Comparison of ENCODE assay signal across 18 mouse cellular contexts in genomic region chr3:32020981-32021380, GRCm38 (mm10).
DNase-seq lines count a peak whose midpoint lies in the region; ATAC-seq and TF ChIP-seq lines count a peak whose summit lies in the region.
"Had no signal": no experiment of that assay in that cellular context is flagged by ENCODE, and none has a peak within 500 bp of the region (broad histone marks: within the 10 kb centered on the region; RNA-seq: fewer than 3 reads in every experiment).

No protein-coding gene starts in this region.

- no peaks in the 10 kb centered on the region for H3K4me1 ChIP-seq in stomach, postnatal 0 days (replicated peaks; ENCODE audit: control insufficient read depth, insufficient read depth)
- H3K4me1 ChIP-seq: embryonic facial prominence, embryonic 10.5 days; forebrain, embryonic 10.5 days; heart, embryonic 12.5 days; hindbrain, embryonic 15.5 days had no signal

- no peak for DNase-seq in frontal cortex, postnatal 25 days (ENCODE audit: low spot score in 2 of 2)
- peak; percentile 6 for DNase-seq in Patski (ENCODE audit: low read depth, low spot score)
- DNase-seq in fibroblast of lung, adult 2 months (ENCODE audit: low read depth), result peak; percentile 5
- DNase-seq in stomach, postnatal 0 days (ENCODE audit: low spot score), result no peak
- DNase-seq in spleen, postnatal 36 days (ENCODE audit: low spot score in 2 of 2), result no peak
- DNase-seq: cerebellum, postnatal 10 days; gastrocnemius, postnatal 14 days; heart, postnatal 36 days; kidney, adult 8-10 months had no signal

- no peaks in the 10 kb centered on the region for H3K27me3 ChIP-seq in C2C12 (ENCODE audit: control insufficient read depth, insufficient read depth, insufficient read length)
- peaks cover 4% of the 10 kb centered on the region for H3K27me3 ChIP-seq in Patski
- no peaks in the 10 kb centered on the region for H3K27me3 ChIP-seq in stomach, postnatal 0 days (ENCODE audit: control insufficient read depth, insufficient read depth, low read length)
- H3K27me3 ChIP-seq: CH12.LX; heart, embryonic 12.5 days; hindbrain, embryonic 15.5 days had no signal

- no peaks in the 10 kb centered on the region for H3K79me2 ChIP-seq in C2C12 (ENCODE audit: control insufficient read depth, insufficient read depth)

- H3K36me3 ChIP-seq in C2C12 (ENCODE audit: control insufficient read depth, insufficient read depth), result no peaks in the 10 kb centered on the region
- H3K36me3 ChIP-seq in stomach, postnatal 0 days (ENCODE audit: control insufficient read depth, insufficient read depth, low read length), result no peaks in the 10 kb centered on the region
- H3K36me3 ChIP-seq: embryonic facial prominence, embryonic 10.5 days; forebrain, embryonic 10.5 days; heart, embryonic 12.5 days; hindbrain, embryonic 15.5 days had no signal

- peak; percentile 80; the same call in 1 of the 2 replicates for ATAC-seq in frontal cortex, adult (ENCODE audit: low TSS enrichment)
- ATAC-seq in Patski, result no peak
- ATAC-seq in stomach, postnatal 0 days (ENCODE audit: low FRiP score, low TSS enrichment), result no peak
- ATAC-seq: forebrain, embryonic 14.5 days; intestine, postnatal 0 days had no signal

- TF ChIP-seq CTCF in C2C12 (IDR thresholded peaks at IDR 0.05; ENCODE audit: control insufficient read depth, insufficient read depth, insufficient read length) (no peak), Patski (IDR thresholded peaks at IDR 0.05) (no peak)
- no peak for TF ChIP-seq CTCF in stomach, postnatal 0 days (IDR thresholded peaks at IDR 0.05; ENCODE audit: low read depth)

- 87% methylated on average over 6 of the region's 6 CpGs for WGBS in stomach, postnatal 0 days

- H3ac ChIP-seq in C2C12 (ENCODE audit: control insufficient read depth, insufficient read length, low read depth), result no peak overlapping the region

- CTCF ChIA-PET in Patski (lab: Charles Lee), result no interaction called here

- H3K4me3 ChIP-seq in C2C12 (ENCODE audit: insufficient read depth, poor library complexity, severe bottlenecking), result no peak overlapping the region
- no peak overlapping the region for H3K4me3 ChIP-seq in stomach, postnatal 0 days (ENCODE audit: low read depth, low read length)
- H3K4me3 ChIP-seq: embryonic facial prominence, embryonic 10.5 days; forebrain, embryonic 10.5 days; heart, embryonic 12.5 days; hindbrain, embryonic 15.5 days had no signal

- H3K9ac ChIP-seq in stomach, postnatal 0 days (ENCODE audit: low read length), result no peak overlapping the region
- H3K9ac ChIP-seq: heart, embryonic 12.5 days; hindbrain, embryonic 15.5 days had no signal

- no peak for TF ChIP-seq EP300 in stomach, postnatal 0 days (optimal IDR thresholded peaks at IDR 0.05)

- POLR2A ChIA-PET in Patski (lab: Charles Lee), result no interaction called here

- no peak overlapping the region for H3K4me2 ChIP-seq in stomach, postnatal 0 days (replicated peaks; ENCODE audit: low read depth)
- H3K4me2 ChIP-seq: heart, embryonic 12.5 days; hindbrain, embryonic 15.5 days had no signal

- H3K27ac ChIP-seq in stomach, postnatal 0 days (replicated peaks), result no peak overlapping the region
- H3K27ac ChIP-seq: embryonic facial prominence, embryonic 10.5 days; forebrain, embryonic 10.5 days; hindbrain, embryonic 15.5 days had no signal

- H3K79me3 ChIP-seq in C2C12 (ENCODE audit: low read depth), result no peaks in the 10 kb centered on the region

- in situ Hi-C loops in Patski (cut with MboI; ENCODE audit: low pct_unique_long_range_greater_than_20kb), result no loop called here

- no peaks in the 10 kb centered on the region for H3K9me3 ChIP-seq in stomach, postnatal 0 days (ENCODE audit: control insufficient read depth, low read length)
- H3K9me3 ChIP-seq: embryonic facial prominence, embryonic 10.5 days; forebrain, embryonic 10.5 days; hindbrain, embryonic 15.5 days had no signal

TF ChIP-seq in C2C12, 6 proteins besides CTCF, POLR2A, EP300 and RAD21:
- TF ChIP-seq FOSL1 (IDR thresholded peaks at IDR 0.05; ENCODE audit: insufficient read depth, low read length, poor library complexity, severe bottlenecking) (peak; percentile 75), MYOG (IDR thresholded peaks at IDR 0.05; ENCODE audit: control insufficient read depth, extremely low read depth, insufficient read length) (no peak)

Comparison
In these comparisons a context has a peak if more than half of its experiments do, and no peak if none do; other contexts are left out.
1. DNase-seq: peak in Patski (single experiment) and fibroblast of lung, adult 2 months (single experiment); none in frontal cortex, postnatal 25 days (0 of 2), stomach, postnatal 0 days (single experiment) and spleen, postnatal 36 days (0 of 2).